Mouse (Mus musculus) small intestine, adult 2 months (tissue): ENCODE measurements around the gene Aen. TPM values are rescaled to one million over a fixed set of nuclear protein-coding genes. Genes with fewer than 3 reads are reported as not detected.

ENCODE experiments used
- H3K27ac ChIP-seq: fragments of 200-500 bp; 2 replicates; pipeline ENCODE4 v1.5.1; 2012; ENCODE audit warnings: low read depth, low read length, control low read depth, inconsistent platforms; ENCODE audit not compliant: insufficient read depth
- H3K27me3 ChIP-seq: fragments of 200-500 bp; 2 replicates; pipeline ENCODE4 v1.6.1; 2012; ENCODE audit warnings: mild to moderate bottlenecking, moderate library complexity, low read length, inconsistent platforms; ENCODE audit not compliant: control insufficient read depth, insufficient read depth
- H3K36me3 ChIP-seq: fragments of 200-500 bp; 2 replicates; pipeline ENCODE4 v1.6.1; 2012; ENCODE audit warnings: mild to moderate bottlenecking, low read length, control low read depth, inconsistent platforms; ENCODE audit not compliant: control insufficient read depth, insufficient read depth
- H3K4me1 ChIP-seq: fragments of 200-500 bp; 2 replicates; pipeline ENCODE4 v1.6.1; 2012; ENCODE audit warnings: low read length, inconsistent platforms, mixed read lengths; ENCODE audit not compliant: control insufficient read depth, insufficient read depth, insufficient read length
- H3K4me3 ChIP-seq: fragments of 200-500 bp; 2 replicates; pipeline ENCODE4 v1.5.1; 2012; ENCODE audit warnings: low read depth, mild to moderate bottlenecking, control low read depth, inconsistent platforms, low read length, moderate library complexity
- CTCF ChIP-seq: fragments of 200-500 bp; IDR thresholded peaks from 2 replicates; pipeline ENCODE4 v1.5.1; 2012; ENCODE audit warnings: low read depth, mild to moderate bottlenecking, control low read depth, inconsistent platforms, low read length, moderate library complexity, mixed read lengths; ENCODE audit not compliant: insufficient replicate concordance, insufficient read length; ENCODE audit errors: extremely low read depth
- POLR2A ChIP-seq: fragments of 200-500 bp; IDR thresholded peaks from 2 replicates; pipeline ENCODE4 v1.6.1; 2012; ENCODE audit warnings: low read depth, mild to moderate bottlenecking, control low read depth, inconsistent platforms, low read length, moderate library complexity
- WGBS: fragments of 180-500 bp; shearing (Covaris S2); methylation state at CpG from one replicate; pipeline ENCODE4 v1.1.7; 2018; 5-methylcytosine and 5-hydroxymethylcytosine counted together
- polyA plus RNA-seq: library from polyadenylated mRNA; depleted of rRNA; stranded (reverse); fragments of >200 nt; gene quantifications from 2 replicates; pipeline ENCODE4 v1.2.3, GENCODE M21; 2012; rRNA removed

The Aen gene
- polyA plus RNA-seq, 1 experiment: 7.7 TPM

DNA sequence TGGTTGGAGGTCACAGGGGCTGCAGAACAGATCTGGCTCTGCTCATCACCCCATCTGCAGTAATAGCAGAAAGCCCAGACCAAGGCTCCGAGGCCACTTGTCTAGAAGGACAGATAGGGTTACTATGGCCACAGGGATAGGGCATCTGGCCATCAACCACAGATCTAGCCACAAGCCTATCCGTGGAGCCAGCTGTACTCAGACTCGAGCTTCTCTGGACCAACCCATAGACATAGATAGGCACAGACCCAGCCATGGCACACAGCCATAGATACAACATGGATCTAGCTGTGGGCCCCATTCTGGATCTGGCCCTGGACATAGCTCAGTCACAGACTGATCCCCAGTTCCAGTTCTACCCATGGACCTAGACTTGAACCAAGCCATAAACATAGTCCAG is 45.3 kb downstream of the Aen start:
- Histone ChIP-seq H3K36me3 (no peaks in the 10 kb centered on the region), H3K27me3 (no peaks in the 10 kb centered on the region), H3K4me3 (no peak overlapping the region), H3K27ac (no peak overlapping the region), H3K4me1 (no peaks in the 10 kb centered on the region)
- TF ChIP-seq CTCF: no peak
- no peak for TF ChIP-seq POLR2A
- 75% methylated on average over 3 of the region's 3 CpGs for WGBS

- H3K4me1 ChIP-seq: no peaks in the 10 kb centered on the region
- no peaks in the 10 kb centered on the region for H3K27me3 ChIP-seq
- H3K27ac ChIP-seq: no peak overlapping the region
- 65% methylated on average over 2 of the region's 2 CpGs for WGBS
- TF ChIP-seq CTCF (no peak), POLR2A (no peak)
- no peaks in the 10 kb centered on the region for H3K36me3 ChIP-seq
- H3K4me3 ChIP-seq: no peak overlapping the region
Observed at GRCm38 (mm10) chr7:78942544-78942943, 46.9 kb downstream of the Aen start.

GRCm38 (mm10) chr7:78953886-78954572 is 58.4 kb downstream of the Aen start:
- TF ChIP-seq POLR2A: no peak
- TF ChIP-seq CTCF: no peak
- no peaks in the 10 kb centered on the region for H3K4me1 ChIP-seq
- WGBS: 26% methylated on average over 11 of the region's 11 CpGs
- H3K27ac ChIP-seq: no peak overlapping the region
- H3K27me3 ChIP-seq: no peaks in the 10 kb centered on the region
- H3K4me3 ChIP-seq: no peak overlapping the region
- H3K36me3 ChIP-seq: no peaks in the 10 kb centered on the region

GRCm38 (mm10) chr7:78954619-78955018 is 59.0 kb downstream of the Aen start:
- Histone ChIP-seq H3K4me3 (no peak overlapping the region), H3K36me3 (no peaks in the 10 kb centered on the region), H3K4me1 (no peaks in the 10 kb centered on the region), H3K27me3 (no peaks in the 10 kb centered on the region), H3K27ac (no peak overlapping the region)
- no peak for TF ChIP-seq POLR2A
- 62% methylated on average over 6 of the region's 6 CpGs for WGBS

DNA sequence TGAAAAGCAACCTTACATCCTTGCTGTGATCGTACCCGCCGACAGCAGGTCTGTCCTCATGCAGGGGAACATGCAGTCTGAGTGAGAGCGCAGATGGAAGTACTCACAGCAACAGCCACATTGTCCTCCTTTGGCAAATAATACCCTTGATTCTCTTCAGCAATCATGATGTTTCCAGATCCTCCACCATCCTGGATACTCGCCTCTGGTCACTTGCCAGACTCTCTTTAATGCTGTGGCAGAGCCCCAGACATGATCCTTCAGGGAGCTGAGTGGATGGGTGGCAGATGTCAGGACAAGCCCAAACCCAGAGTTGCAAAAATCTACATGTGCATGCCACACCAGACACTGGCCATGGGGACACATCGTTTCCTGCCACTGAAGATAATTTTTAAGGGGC is 59.4 kb downstream of the Aen start:
- Histone ChIP-seq H3K4me3 (no peak overlapping the region), H3K4me1 (no peaks in the 10 kb centered on the region), H3K27ac (no peak overlapping the region), H3K27me3 (no peaks in the 10 kb centered on the region), H3K36me3 (no peaks in the 10 kb centered on the region)
- TF ChIP-seq CTCF: no peak
- TF ChIP-seq POLR2A: no peak
- 80% methylated on average over 6 of the region's 6 CpGs for WGBS

DNA sequence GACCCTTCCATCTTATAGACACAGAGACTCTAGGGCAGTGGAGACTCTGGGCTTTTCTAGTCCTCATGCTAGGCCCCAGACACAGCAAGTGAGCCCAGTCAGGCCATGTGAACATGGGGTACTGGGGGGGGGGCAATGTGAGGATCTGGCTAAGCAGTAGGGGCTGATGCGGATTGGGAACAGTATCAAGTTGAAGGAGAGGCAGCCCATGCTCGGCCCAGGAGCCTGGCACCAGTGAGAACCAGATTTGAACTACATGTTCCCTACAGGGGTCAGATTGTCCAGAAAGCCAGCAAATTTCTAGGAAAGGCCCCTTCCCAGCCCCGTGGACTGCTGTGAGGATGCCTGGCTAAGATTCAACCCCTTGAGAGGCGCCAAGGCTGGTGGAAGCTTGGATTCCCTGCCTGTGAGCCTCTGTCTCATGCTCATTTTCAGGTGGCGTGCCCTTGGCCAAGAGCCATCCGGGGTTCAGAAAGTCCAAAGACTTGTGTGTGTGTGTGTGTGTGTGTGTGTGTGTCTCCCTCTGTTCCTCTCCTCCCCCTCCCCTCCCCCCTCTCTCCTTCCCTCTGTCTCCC is 62.9 kb downstream of the Aen start:
- Histone ChIP-seq H3K27me3 (no peaks in the 10 kb centered on the region), H3K4me3 (no peak overlapping the region), H3K36me3 (no peaks in the 10 kb centered on the region), H3K27ac (no peak overlapping the region), H3K4me1 (no peaks in the 10 kb centered on the region)
- WGBS: 55% methylated on average over 6 of the region's 6 CpGs
- no peak for TF ChIP-seq POLR2A
- TF ChIP-seq CTCF: no peak

Other genes starting within 250 kb of the Aen start
- 0.46 and 0.61 TPM in 2 replicates for gene Ntrk3, start 157.8 kb upstream of the Aen start, polyA plus RNA-seq
- 25.1 and 32.8 TPM in 2 replicates for gene Mrps11, start 112.7 kb upstream of the Aen start, polyA plus RNA-seq
- gene Mrpl46, start 112.3 kb upstream of the Aen start, polyA plus RNA-seq: 10.1 and 20.8 TPM in 2 replicates
- 7.5 and 10.2 TPM in 2 replicates for gene Det1, start 48.6 kb upstream of the Aen start, polyA plus RNA-seq
- 22.3 and 23.8 TPM in 2 replicates for gene Isg20, start 17.6 kb downstream of the Aen start, polyA plus RNA-seq
- gene Acan, start 157.6 kb downstream of the Aen start, polyA plus RNA-seq: not detected in 2 replicates
- 0.10 and 0.33 TPM in 2 replicates for gene Hapln3, start 235.2 kb downstream of the Aen start, polyA plus RNA-seq